Mouse (Mus musculus): ENCODE measurements around the gene Gm8926. TPM values are rescaled to one million over a fixed set of nuclear protein-coding genes. Genes with fewer than 3 reads are reported as not detected.

The Gm8926 gene
- not detected for polyA plus RNA-seq (2017; shearing (Covaris generic))

DNA sequence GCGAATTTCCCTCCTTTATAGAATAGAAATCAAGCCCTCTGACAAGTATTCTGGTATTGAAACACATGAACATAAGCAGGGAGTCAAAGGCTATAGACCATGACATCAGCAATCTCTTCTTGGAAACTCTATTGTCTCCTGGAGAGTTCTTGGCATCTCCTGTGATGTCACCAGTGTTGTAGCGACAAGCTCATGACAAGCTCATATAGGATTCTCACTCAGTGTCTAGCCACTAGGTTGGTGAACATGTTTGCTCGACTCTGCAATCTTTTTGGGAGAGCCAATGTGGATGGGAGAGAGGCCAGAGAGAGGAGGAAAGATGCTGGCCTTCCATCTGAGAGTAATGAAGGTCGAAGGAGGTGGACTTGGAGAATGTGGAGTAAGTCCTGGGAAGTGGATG, at the start of gene Gm8926:
Gene Gm8926 (plus strand): TSS at position 301 of the 400 bp plus-strand sequence.

Other genes with a start within 250 kb of the Gm8926 start
- under 1 TPM in 1 of 2 experiments, not detected in 1; 0.32 TPM for gene Gm6460, start 175.6 kb upstream of the Gm8926 start, polyA plus RNA-seq (2017; shearing (Covaris generic))
- gene Gm8922, start 88.6 kb upstream of the Gm8926 start, polyA plus RNA-seq (2017; shearing (Covaris generic)), result not detected
- not detected for gene Gm6465, start 75.0 kb downstream of the Gm8926 start, polyA plus RNA-seq (2017; shearing (Covaris generic))
- gene 4933402N22Rik, start 147.5 kb downstream of the Gm8926 start, polyA plus RNA-seq (2017; shearing (Covaris generic)), result not detected